Mouse (Mus musculus): ENCODE measurements around the gene Lifr.

Gene Lifr

GRCm38 (mm10) chr15:7128627-7129126 is 38.3 kb downstream of the Lifr start:
- DNase-seq (ENCODE audit: low read depth, low spot score), result no peak

DNA sequence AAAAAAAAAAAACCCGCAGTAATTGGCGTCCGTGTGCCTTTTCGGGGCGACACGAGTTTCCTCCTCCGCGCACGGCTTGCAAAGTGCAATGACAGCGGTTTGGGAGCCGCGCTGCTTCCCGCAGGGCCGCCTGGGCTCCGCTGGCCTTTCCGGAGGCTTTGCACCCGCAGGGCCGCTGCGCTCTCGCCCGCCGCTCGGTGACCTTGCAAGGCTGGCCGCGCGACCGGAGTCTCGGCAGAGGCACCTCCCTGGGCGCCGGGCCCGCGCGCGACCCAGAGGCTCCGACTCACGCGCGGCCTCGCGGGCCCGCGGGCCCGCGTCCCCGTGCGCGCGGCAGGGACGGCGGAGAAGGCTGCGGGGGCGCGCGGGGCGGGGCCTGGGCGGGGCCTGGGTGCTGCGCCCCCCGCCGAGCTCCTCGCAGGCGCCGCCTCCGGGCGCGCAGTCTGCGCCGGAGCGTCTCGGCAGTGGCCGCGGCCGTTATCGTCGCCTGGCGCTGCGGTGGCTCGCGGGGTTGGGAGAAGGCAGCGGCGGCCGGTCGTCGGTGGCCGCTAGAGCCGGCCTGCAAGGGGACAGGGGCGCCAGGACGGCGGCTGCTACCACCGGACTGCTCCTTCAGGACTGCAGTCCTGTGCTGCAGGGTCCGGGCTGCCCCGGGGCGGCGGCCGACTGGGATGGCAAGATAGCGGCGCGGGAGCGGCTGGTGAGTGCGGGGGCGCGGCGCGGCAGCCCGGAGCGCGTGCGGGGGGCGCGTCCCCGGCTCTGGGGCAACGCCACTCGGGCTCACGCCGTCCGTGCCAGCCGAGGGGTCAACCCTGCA is 38.9 kb downstream of the Lifr start:
- DNase-seq (ENCODE audit: low read depth, low spot score), result peak; percentile 93

DNA sequence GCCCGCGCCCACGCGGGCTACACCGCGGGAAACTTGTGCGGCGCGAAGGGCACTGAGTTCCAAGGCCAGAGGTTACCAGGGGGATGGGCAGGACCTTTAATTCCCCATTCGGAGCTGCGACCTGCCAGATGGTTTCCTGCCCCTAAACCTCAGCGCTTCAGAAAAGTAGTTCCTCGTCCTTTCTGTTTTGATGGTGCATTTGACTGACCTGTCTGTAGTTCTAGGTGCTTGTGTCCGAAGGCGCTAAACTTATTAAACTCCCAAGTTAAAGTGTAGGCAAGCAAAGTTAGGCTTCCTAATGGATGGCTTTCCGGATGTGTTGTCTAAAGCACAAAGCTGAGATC is 39.5 kb downstream of the Lifr start:
- DNase-seq (ENCODE audit: low read depth, low spot score), result no peak

DNA sequence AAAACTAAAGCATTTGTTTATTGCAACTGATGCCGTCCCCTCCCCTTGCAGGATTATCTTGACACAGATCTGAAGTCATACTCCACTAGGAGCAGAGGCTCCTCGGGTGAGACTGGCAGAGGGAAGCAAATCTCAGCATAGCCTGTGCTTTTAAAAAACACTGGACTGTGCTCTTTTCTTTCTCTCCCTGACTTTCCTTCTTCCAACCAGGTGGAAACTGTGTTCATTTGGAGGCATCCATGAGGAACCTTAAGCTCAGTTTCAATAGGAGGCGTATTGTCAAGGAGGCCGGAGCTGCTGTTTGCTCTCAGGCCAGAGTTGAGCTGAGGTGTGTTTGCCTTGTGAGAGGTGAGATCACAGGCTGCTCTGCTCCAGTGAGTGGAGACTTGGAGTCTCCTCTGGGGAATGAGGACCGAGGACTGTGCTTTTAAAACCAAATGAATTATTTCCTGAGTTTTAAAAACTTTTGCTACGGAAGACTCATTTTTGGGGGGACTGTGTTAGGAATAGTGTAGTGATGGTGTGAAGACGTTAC is 40.3 kb downstream of the Lifr start:
- DNase-seq (ENCODE audit: low read depth, low spot score), result no peak

GRCm38 (mm10) chr15:7132741-7133140 is 42.3 kb downstream of the Lifr start:
- no peak for DNase-seq (ENCODE audit: low read depth, low spot score)

DNA sequence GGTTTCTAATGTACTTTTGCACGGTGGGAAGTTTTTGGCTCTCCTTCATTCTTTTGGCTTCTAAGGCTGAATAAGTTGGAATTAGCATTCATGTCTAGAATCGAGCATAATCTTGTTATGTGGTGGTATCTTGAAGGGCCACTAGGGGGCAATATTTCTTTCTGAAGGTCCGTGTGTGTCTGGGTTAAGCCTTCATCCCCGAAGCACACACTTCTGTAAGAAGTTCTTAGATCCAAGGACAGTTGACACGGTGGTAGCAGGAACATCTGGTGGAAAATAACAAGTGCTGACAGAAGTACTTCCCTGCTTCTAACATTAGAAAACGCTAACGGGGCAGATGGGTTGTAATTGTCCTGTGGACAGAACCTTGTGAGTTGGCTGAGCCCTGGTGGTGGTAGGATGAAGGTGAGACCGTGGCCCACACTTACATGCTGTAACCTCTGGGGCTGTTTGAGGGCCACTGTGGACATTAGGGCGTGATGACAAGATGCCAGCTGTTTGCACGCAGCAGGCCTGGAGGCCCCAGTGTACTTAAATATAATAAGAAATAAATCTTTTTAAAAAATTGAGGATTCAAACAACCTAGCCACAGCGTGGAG is 44.1 kb downstream of the Lifr start:
- peak; percentile 75 for DNase-seq (ENCODE audit: low read depth, low spot score)

GRCm38 (mm10) chr15:7135982-7136562 is 45.7 kb downstream of the Lifr start:
- no peak for DNase-seq (ENCODE audit: low read depth, low spot score)

DNA sequence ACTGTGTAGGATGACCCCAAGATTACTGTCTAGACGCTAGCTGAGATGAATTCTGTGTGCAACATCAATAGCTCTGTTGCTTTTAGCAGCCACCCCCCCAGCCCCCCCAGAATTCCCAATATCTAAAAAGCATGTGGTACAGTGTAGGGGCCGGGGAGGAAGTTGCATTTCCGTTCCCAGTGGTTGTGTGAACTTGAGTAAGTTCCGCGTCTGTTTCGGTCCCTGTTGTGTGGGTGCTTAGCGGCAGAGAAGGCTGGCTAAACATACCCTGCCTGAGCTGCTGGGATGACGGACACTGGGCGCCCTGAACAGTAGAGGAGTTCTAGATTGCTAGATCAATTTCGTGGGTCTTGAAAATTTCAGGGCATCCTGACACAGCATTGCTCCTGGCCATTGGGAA is 46.5 kb downstream of the Lifr start:
- DNase-seq (ENCODE audit: low read depth, low spot score), result no peak

DNA sequence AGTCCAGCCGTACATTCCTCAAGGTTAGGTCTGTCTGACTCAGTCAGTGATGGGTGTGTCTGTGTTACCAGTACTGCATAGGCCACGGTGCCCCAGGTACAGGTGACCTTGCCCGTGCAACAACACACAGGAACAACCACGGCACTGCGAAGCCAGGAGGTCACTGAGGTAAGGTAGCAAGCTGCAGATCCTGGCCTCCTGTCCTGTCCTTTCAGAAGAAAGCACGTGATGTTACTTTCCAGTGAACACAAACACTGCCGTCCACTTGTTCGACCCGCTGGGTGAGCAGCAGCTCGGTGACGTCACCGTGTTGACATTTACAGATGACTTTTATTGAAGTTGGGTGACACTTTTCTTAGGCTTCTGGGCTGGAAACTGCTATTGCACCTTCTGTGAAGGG is 47.2 kb downstream of the Lifr start:
- DNase-seq (ENCODE audit: low read depth, low spot score), result no peak

GRCm38 (mm10) chr15:7138471-7138870 is 48.1 kb downstream of the Lifr start:
- DNase-seq (ENCODE audit: low read depth, low spot score), result no peak

DNA sequence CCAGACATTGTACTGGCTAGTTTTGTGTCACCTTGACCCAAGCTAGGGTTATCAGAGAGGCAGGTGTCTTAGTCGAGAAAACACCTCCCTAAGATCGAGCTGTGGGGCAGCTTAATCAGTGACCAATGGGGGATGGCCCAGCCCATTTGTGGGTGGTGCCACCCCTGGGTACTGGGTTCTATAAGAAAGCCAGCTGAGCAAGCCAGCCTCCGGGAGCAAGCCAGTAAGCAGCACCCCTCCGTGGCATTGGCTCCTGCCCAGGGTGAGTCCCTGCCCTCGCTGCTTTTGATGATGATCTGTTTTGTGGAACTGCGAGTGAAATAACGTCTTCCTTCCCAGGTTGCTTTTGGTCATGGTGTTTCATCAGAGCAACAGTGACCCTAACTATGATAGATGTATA is 49.9 kb downstream of the Lifr start:
- no peak for DNase-seq (ENCODE audit: low read depth, low spot score)

DNA sequence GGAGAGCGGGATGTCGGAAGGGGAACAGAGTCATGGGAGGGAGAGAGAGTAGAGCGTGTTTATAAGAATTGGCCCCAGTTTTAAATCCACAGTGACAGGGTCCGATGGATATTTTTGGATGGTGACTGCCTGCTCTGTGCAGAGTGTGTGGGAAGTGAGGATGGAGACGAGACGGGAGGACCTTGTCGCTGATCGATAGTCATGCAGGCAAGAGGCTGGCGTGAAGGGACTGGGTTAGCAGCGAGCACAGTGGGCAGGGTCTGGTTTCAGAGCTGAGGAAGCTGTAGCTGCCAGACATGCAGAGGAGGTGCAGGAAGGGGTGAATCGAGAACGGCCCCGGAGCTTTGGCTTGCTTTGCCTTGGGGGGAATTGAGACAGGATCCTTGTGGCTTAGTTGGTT is 50.8 kb downstream of the Lifr start:
- no peak for DNase-seq (ENCODE audit: low read depth, low spot score)

DNA sequence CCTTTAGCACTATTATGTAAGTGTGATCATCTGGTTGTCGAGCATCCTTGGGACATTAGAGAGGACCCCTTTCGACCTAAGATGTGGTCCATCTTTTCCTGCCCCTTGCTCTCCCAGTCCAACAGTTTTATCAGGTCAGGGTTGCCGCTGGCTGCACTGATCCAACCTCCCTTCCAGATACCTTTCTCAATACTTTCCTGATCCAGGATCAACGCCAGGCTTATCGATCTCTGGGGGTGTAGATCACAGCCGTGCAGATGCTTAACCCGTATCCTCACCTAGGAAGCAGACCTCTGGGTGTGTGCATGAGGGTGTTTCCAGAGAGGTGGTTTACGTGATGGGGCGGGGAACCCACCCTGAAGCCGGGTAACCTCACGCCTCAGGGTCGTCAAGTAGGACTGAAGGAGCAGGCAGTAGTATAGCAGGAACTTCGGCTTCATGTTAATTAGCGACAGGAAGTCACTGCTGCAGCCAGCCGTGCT is 53.3 kb downstream of the Lifr start:
- no peak for DNase-seq (ENCODE audit: low read depth, low spot score)

DNA sequence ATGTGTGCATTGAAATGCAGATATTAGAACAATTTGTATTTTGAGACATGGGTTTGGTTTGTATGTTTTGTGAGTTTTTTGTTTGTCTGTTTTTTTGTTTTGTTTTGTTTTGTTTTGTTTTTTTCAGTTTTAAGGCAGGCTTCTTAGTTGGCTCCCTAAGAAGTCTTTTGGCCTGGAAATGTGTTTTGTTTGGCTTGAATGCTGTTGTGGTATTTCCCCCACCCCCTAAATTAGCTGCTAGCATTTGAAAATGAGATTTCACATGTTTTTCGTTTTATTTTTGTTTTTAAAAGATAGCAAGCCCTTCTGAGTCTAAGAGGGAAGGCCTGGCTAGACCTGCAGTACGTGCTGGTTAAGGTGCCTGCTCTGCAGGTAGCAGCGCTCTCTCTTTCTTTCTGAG is 54.1 kb downstream of the Lifr start:
- DNase-seq (ENCODE audit: low read depth, low spot score), result no peak

GRCm38 (mm10) chr15:7144942-7145341 is 54.5 kb downstream of the Lifr start:
- no peak for DNase-seq (ENCODE audit: low read depth, low spot score)

DNA sequence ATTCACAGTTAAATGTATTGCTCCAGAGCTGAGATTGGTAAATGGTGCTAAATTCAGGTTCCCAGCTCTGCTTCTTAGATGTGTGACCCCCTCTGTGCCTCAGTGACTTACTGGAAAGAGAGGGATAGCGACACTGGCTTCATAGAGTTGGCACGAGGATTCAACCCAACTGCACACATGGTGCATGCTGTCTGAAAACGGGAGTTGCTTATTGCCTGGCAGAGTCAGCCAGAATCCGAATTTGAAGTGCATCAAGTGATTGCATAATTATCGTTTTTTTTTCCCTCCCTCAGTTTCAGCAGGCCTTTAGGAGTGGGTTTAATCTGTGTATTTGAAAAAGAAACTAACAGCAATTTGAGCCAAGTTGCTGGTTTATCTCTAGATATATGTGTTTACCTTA is 55.1 kb downstream of the Lifr start:
- DNase-seq (ENCODE audit: low read depth, low spot score), result no peak

- no peak for DNase-seq (ENCODE audit: low read depth, low spot score)
Observed at GRCm38 (mm10) chr15:7146529-7146928, 56.1 kb downstream of the Lifr start.

- no peak for DNase-seq (ENCODE audit: low read depth, low spot score)
Observed at GRCm38 (mm10) chr15:7149796-7150195, 59.4 kb downstream of the Lifr start.

- DNase-seq (ENCODE audit: low read depth, low spot score), result no peak
Observed at GRCm38 (mm10) chr15:7150591-7150990, 60.2 kb downstream of the Lifr start.

- DNase-seq (ENCODE audit: low read depth, low spot score), result no peak
Observed at GRCm38 (mm10) chr15:7152116-7152760, 61.8 kb downstream of the Lifr start.

DNA sequence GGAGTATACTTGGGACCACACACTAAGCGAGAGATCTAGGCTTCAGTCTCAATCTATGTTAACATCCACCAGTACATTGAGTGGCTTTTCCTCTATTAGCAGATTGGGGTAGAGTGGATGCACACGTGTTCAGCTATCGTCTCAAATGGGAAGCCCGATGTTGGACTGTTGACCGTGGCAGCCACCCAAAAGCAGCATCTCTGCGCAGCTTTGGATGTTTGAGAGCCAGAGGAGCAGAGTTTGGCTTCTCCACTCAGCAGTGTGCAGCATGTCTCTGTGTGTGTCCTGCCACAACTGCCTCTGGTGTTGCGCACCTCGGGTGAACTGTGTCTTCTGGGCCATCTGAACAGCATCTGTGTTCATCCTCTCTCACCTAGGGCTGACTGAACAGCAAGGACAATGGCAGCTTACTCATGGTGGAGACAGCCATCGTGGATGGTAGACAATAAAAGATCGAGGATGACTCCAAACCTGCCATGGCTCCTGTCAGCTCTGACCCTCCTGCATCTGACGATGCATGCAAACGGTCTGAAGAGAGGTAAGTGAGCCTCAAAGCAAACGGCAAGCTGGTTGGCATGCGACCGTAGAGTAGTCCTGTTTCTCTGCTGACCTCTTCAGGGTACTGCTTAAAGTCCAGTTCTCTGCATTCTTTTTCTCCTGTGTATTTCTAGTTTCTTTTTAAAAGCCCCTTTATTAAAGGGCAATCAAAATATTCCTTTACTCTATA is 63.8 kb downstream of the Lifr start:
- DNase-seq (ENCODE audit: low read depth, low spot score), result no peak

All from skeletal muscle tissue, adult 2 months (tissue).